Mouse (Mus musculus) thymus, postnatal 25 days (tissue): Measurements from ENCODE around the gene Gm20894.
"Not testable (repeated sequence)": the region's sequence is repeated elsewhere in the genome, so short reads cannot be mapped to it uniquely, and the experiment has no call there.

Experiments used
- DNase-seq: peaks from one replicate; pipeline ENCODE4 v3.0.0; 2022

The Gm20894 gene

DNA sequence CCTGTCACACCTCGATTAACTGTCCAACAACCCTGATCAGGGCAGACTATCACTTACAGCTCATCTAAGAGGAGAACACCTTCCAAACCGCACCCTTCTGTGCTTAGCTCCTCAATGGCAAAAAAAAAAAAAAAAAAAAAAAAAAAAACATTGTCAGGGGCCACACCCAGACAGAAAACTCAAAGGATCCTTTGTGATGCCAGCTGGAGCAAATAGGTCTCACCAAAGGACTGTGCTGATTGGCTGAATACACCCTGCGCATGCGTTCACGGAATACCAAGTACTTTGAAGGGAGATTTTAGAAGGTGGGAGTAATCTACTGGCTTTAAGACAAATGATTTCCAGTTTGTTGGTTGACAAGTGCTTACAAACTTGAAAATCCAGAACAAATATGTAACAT is at the start of gene Gm20894:
Gm20894 (minus strand) TSS at position 101 of the 400 bp plus-strand sequence.
- DNase-seq: not testable (repeated sequence)
